Mouse (Mus musculus) spleen, adult 18-20 months (tissue): ENCODE results near the gene Mylk.

Source experiments
- DNase-seq, 2 experiments: peaks; one replicate each; pipeline ENCODE4 v3.0.0; 2022; ENCODE audit warnings: mixed read lengths in 2 of 2

Mylk gene

GRCm38 (mm10) chr16:34952798-34953197, 207.8 kb downstream of the Mylk start:
- DNase-seq = no peak

- DNase-seq = no peak
Measured at GRCm38 (mm10) chr16:34953501-34953900, 208.5 kb downstream of the Mylk start.

- DNase-seq = no peak
Measured at GRCm38 (mm10) chr16:34957487-34958230, 212.6 kb downstream of the Mylk start.

DNA sequence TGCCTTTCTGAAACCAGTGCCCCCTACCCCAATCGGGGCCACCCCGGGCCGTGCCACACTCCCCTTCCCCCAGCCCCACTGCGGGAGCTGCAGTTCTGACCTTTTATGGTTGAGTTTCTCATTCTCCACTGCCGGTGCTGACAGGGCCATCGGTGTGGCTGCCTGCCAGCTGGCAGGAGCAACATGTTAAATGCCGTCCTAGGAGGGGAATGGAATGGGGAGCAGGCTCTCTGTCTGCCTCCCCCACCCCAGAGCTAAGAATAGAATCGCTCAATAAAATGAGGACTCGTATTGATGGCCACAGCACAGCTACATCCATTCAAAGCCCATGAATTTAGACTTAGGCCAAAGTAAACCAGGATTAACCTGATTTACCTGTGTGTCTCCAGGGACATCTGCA, 213.7 kb downstream of the Mylk start:
- DNase-seq = peak in 1 of 2 experiments; percentile 18

GRCm38 (mm10) chr16:34959261-34959660, 214.3 kb downstream of the Mylk start:
- DNase-seq = no peak

DNA sequence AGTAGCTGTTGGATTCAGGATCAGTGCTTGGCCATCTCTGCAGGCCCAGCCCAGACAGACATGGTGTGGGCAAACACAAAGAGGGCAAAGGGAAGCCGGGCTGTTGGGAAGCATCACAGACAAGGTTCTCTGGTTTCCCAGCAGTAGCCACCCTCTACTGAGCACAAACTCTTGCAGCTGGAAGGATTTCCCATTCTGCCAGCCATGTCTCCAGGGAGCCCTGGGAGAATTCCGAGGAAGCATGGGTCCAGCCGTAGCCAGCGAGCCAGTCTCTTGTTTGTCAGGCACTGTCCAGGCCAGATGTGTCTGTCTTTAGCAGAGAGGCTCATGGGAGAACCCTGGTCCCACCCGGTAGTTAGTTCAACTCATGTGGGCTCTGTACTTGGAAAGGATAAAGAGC, 215.2 kb downstream of the Mylk start:
- no peak for DNase-seq

DNA sequence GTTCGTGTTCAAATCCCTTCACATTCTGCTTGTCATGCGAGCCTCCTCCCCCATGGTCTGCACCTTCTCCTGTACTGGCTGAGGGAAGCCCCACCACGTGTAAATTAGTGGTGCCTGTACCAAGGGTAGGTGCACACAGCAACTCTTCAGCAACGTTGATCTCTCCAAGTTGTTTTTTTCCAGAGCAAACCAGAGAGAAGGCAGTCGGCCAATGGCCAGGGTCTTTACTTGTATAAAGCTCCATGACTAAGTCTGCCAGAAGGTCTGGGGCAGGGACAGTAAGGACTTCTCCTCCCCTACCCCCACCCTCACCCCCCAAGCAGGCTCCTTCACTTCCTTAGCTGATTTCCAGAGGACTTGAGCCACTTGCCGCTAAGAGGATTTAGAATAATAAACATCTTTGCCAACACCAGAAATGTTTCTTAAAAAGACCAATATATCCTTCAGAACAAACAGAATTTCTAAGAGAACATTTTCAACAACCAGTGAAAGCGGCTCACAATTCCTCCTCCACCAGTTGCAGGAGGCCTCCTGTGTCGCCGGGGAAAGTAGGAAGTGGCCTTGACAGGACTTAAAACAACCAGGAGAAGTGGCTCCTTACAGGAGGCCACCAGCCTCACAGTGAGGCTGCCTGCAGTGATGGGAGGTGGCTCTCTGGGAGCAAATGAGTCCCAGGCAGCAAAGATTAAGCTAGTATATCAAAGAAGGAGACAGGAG, 216.0 kb downstream of the Mylk start:
- DNase-seq = no peak

DNA sequence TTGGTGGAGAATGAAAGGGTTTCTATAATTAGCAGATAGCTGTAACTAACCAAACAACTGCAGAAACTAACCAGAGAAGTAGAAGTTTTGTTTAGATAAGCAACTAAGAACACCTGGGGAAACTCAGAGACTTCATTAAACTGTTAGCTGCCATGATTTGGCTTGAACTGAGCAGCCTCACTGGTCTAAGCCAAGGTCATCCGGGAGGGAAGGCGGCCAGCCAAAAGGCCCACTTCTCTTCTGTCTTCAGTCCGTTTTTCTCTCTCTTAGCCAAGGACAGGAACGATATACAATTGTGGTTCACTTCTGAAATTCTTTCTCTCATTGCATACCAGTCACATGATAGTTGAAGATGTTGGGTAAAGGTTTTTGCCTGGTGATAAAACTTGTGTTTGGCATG, 217.3 kb downstream of the Mylk start:
- DNase-seq = no peak

GRCm38 (mm10) chr16:34963008-34963407, 218.0 kb downstream of the Mylk start:
- DNase-seq = no peak

- no peak for DNase-seq
Measured at GRCm38 (mm10) chr16:34966620-34967081, 221.6 kb downstream of the Mylk start.

GRCm38 (mm10) chr16:34967120-34967800, 222.2 kb downstream of the Mylk start:
- no peak for DNase-seq

DNA sequence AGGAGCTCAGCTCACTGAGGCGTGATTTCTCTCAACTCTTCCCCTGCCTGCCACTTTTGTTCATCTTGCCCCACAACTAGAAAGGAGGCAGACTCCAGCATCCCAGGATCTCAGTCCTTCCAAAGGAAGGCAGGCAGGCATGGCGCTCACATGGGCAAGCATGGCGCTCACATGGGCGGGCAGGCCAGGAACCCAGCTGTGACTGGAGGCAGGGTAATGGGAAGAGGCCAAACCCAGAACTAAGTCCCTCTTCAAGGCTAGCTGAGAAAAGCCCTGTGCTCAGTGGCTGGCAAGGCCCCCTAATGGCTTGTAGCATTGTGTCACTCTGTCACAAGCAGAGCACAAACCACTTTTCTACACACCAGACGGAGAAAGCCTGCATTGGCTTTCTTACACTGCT, 223.2 kb downstream of the Mylk start:
- no peak for DNase-seq

- DNase-seq = no peak
Measured at GRCm38 (mm10) chr16:34972471-34972870, 227.5 kb downstream of the Mylk start.

- no peak for DNase-seq
Measured at GRCm38 (mm10) chr16:34975544-34975943, 230.5 kb downstream of the Mylk start.

DNA sequence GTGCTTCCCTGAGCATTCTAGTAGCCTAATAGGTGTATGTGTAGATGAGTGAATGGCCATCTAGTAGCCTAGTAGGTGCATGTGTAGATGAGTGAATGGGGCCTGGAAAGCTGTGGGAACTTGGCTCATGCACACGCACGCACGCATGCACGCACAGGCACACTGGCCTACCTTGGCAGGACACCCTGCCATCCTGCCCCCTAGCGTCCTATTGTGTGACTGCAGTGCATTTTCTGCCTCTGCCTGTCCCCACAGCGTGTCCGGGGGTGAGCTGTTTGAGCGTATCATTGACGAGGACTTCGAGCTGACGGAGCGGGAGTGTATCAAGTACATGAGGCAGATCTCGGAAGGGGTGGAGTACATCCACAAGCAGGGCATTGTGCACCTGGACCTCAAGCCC, 231.6 kb downstream of the Mylk start:
- no peak for DNase-seq

DNA sequence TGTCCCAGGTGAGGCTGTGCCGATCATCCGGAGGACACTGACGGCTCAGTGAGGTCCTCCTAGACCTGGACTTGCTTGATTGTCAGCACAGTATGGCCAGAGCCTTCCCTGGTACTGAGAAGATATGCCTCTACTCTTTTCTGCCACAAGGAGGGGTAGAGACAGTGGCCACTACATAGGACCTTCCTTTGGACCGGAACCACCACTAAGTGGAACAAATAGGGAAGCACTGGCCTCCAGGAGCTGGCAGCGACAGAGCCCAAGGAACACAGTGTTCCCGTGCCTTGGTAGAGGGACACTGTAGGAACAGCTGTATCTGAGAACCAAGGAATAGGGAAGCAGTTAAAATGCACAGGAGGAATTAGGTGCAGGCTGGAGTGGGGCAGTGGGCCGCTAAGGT, 233.0 kb downstream of the Mylk start:
- DNase-seq = no peak

DNA sequence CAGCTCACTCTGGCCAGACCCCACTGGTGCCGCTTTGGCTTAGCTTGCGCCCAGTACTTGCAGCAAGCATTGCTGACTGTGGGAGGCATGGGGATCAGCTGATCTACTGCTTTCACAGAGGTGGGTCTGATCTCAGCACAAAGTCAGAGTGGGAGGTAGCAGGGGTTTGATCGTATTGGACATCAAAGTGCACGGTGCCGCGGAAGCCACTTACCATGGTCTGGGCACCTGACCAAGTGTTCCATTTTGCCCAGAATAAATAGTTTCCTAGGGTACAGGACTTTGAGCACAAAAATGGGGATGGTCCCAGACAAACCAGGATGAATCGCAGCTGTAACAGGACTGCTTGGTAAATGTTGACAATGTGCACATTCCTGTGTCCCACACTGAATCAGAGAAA, 236.0 kb downstream of the Mylk start:
- DNase-seq = no peak

GRCm38 (mm10) chr16:34984203-34985030, 239.4 kb downstream of the Mylk start:
- DNase-seq = no peak

DNA sequence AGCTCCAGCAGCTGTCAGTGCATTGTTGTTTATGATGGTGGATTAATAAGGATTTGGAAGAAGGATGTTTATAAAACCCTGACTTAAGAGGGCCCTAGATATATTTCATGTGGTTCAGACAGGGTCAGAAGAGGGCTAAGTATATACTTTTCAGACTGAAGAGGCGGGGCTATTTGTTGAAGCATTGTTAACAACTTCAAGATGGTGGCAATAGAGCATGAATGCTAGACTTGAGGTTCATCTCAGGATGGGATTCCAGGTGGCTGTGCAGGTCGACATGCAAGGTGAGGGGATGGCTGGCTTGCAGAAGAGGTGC, 240.0 kb downstream of the Mylk start:
- DNase-seq = no peak

GRCm38 (mm10) chr16:34986211-34986825, 241.3 kb downstream of the Mylk start:
- no peak for DNase-seq

DNA sequence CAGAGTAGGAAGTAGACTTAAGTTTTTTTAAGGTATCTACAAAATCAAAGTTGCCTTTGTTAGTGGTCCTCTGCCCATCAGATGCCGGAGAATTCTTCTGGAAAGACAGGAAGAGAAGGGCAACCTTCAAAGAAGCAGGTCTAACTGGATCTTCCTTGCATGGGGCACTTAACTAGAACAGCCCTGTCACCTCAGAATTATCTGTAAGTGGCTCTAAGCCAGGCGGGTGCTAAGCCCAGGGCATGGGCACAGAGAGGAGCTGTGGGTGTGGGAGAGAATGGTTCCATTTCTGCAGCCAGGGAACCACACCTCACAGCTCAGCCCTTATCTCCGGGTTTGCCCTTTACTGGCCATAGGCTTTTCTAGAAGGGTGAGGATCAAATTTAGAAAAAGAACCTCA, 246.4 kb downstream of the Mylk start:
- DNase-seq = no peak

DNA sequence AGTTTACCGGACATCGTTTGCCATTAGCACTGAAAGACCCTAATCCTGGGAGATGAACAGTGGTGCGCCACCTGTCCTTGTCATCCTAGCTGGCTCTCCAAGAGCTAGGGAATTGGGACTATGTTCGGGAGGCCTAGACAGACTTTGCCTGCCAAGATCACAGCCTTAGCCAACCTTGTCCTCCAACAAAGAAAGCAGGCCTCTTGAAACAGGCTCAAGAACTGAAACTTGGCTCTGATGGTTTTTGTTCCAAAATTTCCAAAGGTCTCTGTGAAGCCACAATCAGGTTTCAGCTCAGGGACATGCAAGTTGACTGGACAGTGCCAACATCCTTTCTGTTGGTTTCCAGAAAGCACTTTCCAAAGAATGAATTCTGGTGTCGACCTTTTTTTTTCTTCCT, 247.8 kb downstream of the Mylk start:
- DNase-seq = no peak
